Mouse (Mus musculus) heart, postnatal 25 days (tissue): ENCODE data around the gene Tusc1. TPM values are rescaled to one million over a fixed set of nuclear protein-coding genes. Genes with fewer than 3 reads are reported as not detected.

Experiments used
- DNase-seq: peaks from one replicate; pipeline ENCODE4 v3.0.0; 2022; ENCODE audit warnings: low spot score
- intact Hi-C: fragments of 180-260 bp; cut with DNase I; formaldehyde crosslinking; loops from one replicate; pipeline ENCODE4 v1.15.1; 2025
- total RNA-seq, 2 experiments: library from RNA; stranded (reverse); gene quantifications; 2 replicates each; pipeline ENCODE4 v1.2.3; 2021

Tusc1 gene
- 1 to 10 TPM; 3.8 to 4.9 TPM for total RNA-seq

DNA sequence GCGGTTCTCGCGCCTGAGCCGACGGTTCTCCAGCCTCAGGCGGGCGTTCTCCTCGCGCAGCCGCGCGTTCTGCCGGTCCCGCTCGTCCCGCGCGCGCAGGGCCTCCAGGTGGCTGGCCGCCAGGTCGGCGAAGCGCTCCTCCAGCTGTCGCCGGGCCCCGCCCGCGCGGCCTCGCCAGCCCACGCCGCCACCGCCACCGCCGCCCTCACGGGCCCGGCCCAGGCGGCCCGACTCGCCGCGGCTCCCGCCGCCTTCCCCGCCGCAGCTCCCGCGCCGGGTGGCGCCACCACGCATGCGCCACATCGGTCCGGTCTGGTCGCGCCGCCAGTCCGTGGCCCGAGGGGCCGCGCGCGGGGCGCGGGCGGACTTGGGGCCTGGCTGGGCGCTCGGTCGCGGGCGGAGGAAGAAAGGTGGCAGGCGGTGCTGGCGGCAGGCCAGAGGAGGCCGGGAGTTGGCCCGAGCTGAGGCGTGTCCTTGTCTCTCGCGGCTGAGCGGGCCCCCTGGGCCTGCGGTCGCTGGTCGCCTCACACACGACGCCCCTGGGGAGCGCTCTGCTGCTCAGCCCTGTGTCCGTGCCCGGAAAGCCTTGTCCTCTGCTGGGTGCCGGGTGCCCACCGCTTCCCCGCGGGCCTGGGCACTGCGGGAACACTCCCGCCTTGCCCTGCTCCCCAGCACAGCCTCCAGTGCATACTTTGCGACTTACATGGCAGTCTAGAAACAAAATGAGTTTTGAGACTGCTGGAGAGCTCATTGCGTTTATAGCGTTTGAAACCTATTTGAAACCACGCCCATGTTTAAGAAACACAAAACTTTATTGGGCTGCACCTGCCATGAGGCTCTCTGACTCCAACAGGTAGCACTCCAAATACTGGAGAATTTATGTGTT lies at the start of gene Tusc1:
Tusc1 (minus strand) TSS at position 394 of the 886 bp plus-strand sequence.
- DNase-seq, result peak; percentile 71
- intact Hi-C loops, result no loop called here

DNA sequence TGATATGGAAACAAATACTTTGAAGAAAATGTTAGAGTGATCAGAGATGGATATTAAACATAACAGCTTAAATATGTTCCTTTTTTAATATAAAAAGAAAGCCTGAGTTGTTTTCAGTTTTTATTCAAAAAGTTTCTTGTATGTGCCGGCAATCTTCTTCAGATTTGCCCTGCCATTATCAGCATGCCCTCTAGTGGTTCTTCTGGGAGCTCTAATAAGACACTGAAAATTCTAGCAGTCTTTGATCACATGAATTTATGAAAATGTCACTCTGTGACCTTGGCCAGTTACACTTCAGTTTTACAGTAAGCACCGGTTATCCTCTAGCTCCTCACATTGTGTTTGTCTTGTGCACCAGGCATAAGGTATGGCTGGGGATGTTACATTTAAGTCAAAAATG lies 17.6 kb upstream of the Tusc1 start:
- DNase-seq, result no peak
- intact Hi-C loops, result no loop called here

- no peak for DNase-seq
Measured at GRCm38 (mm10) chr4:93344357-93344756, 9.0 kb upstream of the Tusc1 start.

DNA sequence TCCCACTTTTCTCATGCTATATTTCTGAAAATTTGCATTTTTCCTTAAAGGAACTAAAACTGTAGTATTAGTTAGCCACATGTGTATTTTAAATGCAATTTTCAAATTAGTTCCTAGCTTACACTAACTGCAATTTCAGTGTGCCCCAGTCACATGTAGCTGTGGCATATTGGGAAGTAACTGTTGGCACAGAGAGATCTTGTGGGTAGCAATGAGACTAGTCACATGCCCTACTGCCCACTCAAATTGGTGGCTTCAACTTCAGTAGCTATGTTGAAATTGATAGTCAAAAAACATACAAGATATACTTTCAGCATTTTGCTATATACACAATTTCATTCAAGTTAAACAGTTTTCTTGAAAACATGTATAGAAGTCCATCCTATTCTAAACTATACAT lies 6.3 kb upstream of the Tusc1 start:
- no peak for DNase-seq
- intact Hi-C loops, result no loop called here

More at GRCm38 (mm10) chr4:93344357-93344756, 9.0 kb upstream of the Tusc1 start:
- intact Hi-C loops, result no loop called here

DNA sequence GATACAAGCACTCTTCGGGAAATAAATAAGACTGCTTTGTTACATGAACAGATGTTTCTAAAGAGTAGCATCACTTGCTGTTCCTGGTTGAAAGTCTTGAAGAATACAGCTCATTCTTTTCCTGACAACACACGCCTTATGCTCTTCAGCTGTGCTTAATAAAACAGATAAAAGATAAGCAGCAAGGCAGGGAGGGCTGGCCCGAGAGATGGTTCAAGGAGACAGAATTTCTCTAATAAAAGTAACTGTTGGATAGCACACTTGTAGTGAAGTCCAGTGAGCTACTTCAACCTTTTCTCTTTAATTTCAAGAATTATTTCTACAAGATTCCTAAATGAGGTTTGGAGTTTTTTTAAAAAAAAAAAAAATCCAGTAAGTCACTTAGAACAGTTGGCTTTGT lies 2.7 kb upstream of the Tusc1 start:
- intact Hi-C loops, result no loop called here

DNA sequence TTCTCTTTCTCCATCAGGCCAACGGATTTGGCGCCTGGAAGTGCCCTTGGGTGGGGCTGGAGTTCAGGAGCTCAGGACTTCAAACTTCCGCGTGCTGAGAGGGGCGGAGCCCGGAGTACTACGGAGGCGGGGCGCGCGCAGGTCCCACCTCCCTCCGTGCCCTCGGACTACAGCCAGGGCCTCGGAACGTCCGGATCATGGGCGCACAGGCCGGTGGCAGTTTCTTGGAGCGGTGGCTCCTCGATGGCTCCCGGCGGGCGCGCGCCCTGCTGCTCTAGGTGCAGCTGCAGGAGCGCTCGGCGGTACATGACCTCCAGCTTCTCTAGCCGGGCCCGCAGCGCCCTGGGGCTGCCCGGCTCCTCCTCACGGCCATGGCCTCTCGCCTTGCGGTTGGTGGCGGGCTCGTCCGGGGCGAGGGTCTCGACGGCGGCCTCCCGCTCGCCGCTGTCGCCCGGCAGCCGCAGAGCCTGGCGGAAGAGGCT lies 634 bp downstream of the Tusc1 start:
- DNase-seq, result peak; percentile 82
- intact Hi-C loops, result no loop called here

More for the DNA sequence above, 2.7 kb upstream of the Tusc1 start:
- no peak for DNase-seq

DNA sequence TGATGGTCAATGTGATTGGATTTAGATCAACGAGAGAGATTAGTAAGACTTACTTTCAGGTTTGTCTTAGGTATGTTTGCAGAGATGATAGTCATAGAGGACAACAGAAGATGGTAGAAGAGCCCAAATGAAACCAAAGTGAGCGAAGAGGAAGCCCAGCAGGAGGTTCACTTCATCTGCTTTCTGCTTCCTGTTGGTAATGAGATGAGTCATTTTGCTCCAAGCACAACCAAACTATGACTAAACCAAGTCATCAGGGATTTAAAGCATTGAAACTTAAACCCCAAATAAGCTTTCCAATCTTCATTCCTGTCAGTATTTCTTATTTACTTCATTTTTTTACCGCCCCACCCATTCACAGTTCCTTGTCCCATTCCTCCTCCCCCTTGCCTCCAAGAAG lies 27.8 kb downstream of the Tusc1 start:
- DNase-seq, result no peak
- intact Hi-C loops, result no loop called here

GRCm38 (mm10) chr4:93286065-93286464 lies 49.2 kb downstream of the Tusc1 start:
- intact Hi-C loops, result no loop called here
- no peak for DNase-seq
